Mouse (Mus musculus) gastrocnemius, postnatal 10 days (tissue): ENCODE results near the gene Srarp. TPM values are rescaled to one million over a fixed set of nuclear protein-coding genes. Genes with fewer than 3 reads are reported as not detected.

Experiments
- DNase-seq: peaks from one replicate; pipeline ENCODE4 v3.0.0; 2021; ENCODE audit warnings: mixed read lengths
- long read RNA-seq, 2 experiments: library from polyadenylated mRNA; stranded (forward); transcript quantifications; one replicate each; pipeline ENCODE4 v2.0.0; 2021
- total RNA-seq, 2 experiments: library from RNA; stranded (reverse); gene quantifications; 2 replicates each; pipeline ENCODE4 v1.2.3; 2021

The Srarp gene
- not detected for total RNA-seq
- long read RNA-seq, experiment 1, result 0 reads
- long read RNA-seq, experiment 2, result 0 reads

DNA sequence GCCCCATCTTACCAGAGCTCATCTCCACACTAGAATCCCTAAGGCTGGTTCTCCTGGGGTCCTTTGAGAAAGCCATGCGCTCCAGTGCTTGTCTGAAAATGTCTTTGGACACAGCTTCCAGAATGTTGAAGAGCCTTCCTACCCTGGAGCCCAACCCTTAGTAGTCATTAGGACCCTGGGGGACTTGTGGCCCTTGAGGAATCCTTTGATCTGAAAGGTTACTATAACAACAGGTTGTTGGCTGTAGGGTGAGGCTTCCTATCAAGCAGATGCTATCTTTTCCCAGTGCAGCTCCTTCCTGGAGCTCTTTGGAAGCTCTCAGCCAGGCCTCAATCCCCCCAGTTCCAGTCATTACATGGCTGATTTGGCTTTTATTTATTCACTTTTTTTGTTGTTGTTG is at the start of gene Srarp:
Gene Srarp, minus strand, starts transcription at position 132 of the 400 bp plus-strand sequence.
- DNase-seq, result no peak

GRCm38 (mm10) chr4:141484071-141484470 is 48.2 kb upstream of the Srarp start:
- no peak for DNase-seq

GRCm38 (mm10) chr4:141479411-141479810 is 43.5 kb upstream of the Srarp start:
- no peak for DNase-seq

DNA sequence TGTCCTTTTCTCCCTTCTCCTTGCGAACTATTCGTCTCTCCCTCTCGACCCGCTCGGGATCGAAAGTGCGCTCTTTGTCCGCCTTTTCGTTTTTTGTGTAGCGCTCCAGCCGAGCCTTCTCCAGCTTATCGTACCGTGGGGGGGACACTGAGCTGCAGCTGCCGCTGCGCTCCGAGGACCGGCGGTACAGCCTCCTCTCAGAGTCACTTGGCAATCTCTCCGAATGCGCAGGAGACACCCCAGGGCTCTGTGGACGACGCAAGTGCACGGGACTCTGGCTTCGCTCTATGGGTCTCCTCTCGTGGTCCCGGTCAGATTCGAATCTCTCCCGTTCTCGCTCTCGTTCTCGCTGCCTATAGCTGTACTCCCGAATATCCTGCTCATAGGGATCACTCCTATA is 42.9 kb upstream of the Srarp start:
- no peak for DNase-seq

GRCm38 (mm10) chr4:141478225-141478624 is 42.3 kb upstream of the Srarp start:
- no peak for DNase-seq

DNA sequence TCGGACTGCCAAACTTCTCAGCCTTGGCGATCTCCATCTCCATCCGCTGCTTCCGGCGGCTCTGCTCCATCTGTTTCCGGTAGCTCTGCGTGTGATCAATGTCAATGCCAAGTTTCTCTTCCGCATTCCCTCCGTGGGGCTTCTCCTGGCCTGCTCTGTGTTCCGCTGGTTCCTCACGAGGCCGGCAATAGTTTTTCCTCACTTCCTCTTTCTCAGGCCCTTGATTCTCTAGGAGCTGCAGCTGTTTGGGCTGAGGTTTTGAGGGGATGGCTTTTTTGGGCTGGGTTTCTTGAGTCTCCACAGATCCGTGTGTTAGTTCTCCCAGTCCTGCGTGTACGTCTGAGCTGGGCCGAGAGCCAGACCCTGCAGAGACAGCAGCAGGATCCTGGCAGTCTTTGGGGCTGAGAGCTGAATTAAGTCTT is 41.8 kb upstream of the Srarp start:
- peak; percentile 59 for DNase-seq

GRCm38 (mm10) chr4:141474431-141474830 is 38.5 kb upstream of the Srarp start:
- DNase-seq, result no peak

DNA sequence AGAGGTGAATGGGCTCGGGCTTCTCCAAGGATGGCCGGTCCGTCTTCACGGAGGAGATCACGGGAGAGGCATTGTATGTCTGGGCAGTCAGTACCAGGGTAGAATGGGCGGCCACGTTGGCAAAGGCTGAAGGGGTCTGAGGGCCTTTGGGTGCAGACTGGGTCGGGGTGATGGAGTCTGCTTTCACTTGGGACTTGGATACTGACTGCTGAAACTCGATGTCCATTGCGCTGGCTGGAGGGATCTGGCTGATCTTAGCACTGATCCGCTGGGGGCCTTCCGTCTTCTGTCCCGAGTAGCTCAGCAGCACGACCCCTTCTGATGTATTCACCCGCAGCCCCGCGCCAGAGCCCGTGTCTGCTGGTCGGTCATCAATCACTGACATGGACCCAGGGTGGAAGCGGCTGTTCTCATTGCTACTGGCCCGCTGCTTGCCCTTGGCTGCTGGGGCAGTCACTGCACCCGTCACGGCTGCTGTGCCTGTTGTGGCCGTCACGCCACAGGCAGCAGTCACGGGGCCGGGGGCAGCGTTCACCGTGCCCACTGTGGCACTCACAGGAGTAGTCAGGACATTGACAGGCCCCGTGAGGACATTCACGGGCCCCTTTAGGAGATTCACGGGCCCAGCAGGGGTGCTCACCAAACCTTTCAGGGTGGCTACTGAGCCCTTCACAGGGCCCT is 36.9 kb upstream of the Srarp start:
- DNase-seq, result no peak

- no peak for DNase-seq
Observed at GRCm38 (mm10) chr4:141471491-141471890, 35.6 kb upstream of the Srarp start.

DNA sequence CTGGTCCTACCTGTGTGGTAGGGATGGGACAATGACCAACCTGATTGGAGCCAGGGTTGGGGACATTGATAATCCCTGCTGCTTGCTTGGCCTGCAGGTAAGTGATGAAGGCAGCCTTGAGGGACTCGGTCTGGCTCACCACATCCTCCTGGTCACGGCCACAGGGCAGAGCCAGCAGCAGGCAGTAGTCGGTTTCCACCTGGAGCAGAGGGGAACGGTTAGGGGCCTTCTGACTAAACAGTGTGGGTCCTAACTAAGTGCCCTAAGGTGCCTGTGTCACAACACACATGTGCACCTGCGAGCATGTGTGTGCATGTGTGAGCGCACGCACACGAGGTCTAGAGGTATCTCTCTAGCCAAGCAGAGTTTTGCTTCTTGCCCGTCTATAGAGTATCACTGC is 33.4 kb upstream of the Srarp start:
- no peak for DNase-seq

DNA sequence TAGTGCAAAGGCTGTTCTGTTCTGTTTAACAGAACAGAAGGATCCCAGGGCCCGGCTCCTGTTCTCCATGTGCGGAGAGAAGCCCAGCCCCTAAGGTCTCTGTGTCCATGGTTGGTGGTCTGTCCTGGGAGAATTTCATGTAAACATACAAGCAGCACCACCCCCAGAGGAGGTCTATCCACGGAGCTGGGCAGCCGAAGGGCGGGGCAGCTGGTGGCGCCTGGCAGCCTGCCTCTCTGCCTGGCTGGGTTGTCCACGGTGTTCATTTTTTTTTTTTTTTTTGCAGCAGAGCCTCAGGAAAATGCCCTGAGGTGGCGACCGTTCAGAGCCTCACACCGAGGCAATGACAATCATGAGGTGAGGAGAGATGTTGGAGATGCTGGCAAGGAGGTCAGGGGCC is 32.7 kb upstream of the Srarp start:
- DNase-seq, result no peak

DNA sequence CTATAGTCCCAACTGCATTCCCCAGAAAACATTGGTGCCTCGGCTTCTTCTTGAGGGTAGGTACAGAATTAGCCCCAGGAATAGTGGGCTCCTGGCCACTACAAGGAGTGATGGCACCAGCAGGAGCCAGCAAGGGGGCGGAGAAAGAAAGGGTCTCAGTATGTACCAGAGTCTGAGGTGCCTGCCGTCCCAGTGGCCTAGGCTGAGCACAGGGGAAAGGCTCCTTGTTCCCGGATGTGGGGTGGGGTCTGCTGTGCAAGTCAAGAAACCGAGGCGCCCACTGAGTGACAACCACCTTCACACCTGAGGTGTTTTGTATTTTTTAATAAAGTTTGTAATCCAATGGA is 31.6 kb upstream of the Srarp start:
- DNase-seq, result no peak

DNA sequence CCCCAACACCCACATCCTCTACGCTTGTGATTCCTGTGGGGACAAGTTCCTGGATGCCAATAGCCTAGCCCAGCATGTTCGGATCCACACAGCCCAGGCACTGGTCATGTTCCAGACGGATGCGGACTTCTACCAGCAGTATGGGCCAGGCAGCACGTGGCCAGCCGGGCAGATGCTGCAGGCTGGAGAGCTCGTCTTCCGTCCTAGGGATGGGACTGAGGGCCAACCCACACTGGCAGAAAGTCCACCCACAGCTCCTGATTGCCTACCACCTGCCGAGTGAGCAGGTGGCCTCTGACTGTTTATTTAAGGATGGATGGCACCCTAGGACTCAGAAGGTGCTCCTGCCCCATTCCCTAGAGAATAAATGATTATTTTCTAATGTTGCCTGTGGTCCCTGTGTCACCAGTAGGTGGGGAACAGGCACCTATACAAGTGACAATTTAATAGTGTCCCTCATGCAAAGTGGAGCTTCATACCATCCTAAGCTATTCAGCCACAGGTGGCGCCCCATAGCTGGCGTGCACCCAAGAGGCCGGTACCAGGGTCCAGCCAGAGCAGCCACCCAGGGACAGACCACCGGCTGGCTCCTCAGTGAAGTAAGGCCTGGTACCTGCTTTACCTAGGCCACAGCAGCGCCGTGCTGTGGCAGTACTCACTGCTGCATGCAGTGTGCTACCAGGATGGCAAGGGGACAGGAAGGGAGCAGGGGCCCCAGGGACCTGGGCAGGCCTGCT is 31.1 kb upstream of the Srarp start:
- DNase-seq, result no peak

- DNase-seq, result no peak
Observed at GRCm38 (mm10) chr4:141466289-141466795, 30.4 kb upstream of the Srarp start.

- DNase-seq, result no peak
Observed at GRCm38 (mm10) chr4:141465512-141466288, 29.8 kb upstream of the Srarp start.

DNA sequence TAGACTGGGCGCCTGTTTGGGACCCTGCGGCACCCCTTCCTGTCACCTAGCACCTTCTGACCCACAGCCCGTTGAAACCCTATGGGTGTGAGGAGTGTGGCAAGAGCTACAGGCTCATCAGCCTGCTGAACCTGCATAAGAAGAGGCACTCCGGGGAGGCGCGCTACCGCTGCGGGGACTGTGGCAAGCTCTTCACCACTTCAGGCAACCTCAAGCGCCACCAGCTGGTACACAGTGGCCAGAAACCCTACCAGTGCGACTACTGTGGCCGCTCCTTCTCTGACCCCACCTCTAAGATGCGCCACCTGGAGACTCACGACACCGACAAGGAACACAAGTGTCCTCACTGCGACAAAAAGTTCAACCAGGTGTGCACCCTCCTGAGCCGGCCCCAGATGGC is 28.8 kb upstream of the Srarp start:
- DNase-seq, result no peak

GRCm38 (mm10) chr4:141463472-141463871 is 27.6 kb upstream of the Srarp start:
- no peak for DNase-seq

GRCm38 (mm10) chr4:141461576-141461975 is 25.7 kb upstream of the Srarp start:
- DNase-seq, result no peak

GRCm38 (mm10) chr4:141461088-141461487 is 25.2 kb upstream of the Srarp start:
- DNase-seq, result no peak

DNA sequence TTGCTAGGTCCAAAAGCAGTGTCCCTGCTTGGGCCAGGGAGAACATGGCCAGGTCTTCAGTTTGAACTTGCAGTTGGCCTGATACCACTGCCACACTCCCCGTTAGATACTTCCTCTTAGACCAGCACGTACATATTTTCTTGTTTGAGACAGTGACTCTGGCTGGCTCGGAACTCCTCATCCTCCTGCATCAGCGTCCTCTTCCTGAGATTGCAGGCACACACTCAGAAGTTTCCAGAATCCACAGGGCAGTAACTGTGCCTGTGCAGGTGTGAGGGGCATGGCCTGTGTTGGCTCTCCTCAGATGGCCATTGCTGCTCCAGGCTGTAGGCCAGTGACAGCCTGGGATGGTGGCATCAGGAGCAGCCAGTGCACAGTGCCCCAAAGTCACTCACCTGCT is 24.6 kb upstream of the Srarp start:
- no peak for DNase-seq

GRCm38 (mm10) chr4:141459766-141460165 is 23.9 kb upstream of the Srarp start:
- no peak for DNase-seq

DNA sequence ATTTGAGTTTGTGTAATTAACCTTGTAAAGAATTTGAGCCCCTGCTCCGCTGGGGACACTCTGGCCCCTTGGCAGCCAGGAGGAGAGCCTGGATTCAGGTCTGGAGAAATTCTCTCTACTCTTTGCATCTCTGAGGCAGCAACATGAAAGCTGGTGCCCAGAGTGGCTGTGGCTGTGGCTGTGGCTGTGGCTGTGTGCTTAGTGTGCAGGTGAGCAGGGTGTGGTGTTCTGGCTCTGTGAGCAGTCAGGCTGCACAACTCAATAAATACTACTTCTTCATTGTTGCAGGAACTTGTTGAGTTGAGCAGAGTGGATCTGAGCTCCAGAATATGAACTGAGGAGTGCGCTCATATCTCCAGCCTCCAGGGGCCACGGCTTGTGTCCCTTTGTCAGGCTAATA is 23.0 kb upstream of the Srarp start:
- DNase-seq, result no peak

- peak; percentile 55 for DNase-seq
Observed at GRCm38 (mm10) chr4:141458236-141458635, 22.3 kb upstream of the Srarp start.
